Mouse (Mus musculus): ENCODE measurements around the gene Apol7b.
"Not testable (repeated sequence)": the region's sequence is repeated elsewhere in the genome, so short reads cannot be mapped to it uniquely, and the experiment has no call there.

Gene Apol7b

DNA sequence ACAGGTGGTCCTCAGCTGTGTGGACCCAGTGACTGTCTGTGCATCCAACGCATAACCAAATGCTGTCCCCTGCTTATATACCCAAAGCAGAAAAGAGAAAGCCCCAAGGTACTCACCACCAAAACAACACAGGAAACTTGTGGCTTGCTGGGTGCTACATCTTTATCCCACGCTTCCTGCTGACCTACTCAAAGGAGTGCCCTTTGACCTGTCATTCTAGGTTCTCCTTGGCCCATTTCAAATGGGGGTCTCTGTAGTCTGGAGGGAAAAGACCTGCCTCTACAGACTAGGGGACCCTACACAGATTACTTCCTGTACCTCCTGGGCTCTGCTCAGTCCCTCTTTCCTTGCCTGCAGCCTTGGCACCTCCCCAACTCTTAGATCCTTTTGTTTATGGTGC, at the start of gene Apol7b:
Apol7b (minus strand) TSS at position 101 of the 400 bp plus-strand sequence.
- DNase-seq (ENCODE audit: low read depth, low spot score) = not testable (repeated sequence)

DNA sequence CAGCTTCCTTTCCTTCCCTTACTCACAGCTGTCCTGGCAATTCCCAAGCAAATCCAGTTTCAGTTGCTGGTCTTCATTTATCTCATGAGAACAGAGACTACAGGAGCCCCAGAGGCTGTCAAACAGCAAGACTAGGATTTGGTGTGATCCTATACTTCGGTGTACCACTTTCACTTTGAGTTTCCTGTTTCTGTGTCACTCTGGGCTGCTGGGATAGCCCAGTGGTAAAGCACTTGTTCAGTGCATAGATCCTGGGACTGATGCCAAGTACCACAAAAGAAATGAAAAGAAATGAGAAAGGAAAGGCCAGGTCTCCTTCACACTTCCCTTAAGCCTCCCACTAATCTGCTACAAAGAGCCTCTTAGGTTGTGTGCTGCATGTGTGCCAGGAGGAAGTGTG, 47.4 kb upstream of the Apol7b start:
- DNase-seq (ENCODE audit: low read depth, low spot score) = not testable (repeated sequence)

DNA sequence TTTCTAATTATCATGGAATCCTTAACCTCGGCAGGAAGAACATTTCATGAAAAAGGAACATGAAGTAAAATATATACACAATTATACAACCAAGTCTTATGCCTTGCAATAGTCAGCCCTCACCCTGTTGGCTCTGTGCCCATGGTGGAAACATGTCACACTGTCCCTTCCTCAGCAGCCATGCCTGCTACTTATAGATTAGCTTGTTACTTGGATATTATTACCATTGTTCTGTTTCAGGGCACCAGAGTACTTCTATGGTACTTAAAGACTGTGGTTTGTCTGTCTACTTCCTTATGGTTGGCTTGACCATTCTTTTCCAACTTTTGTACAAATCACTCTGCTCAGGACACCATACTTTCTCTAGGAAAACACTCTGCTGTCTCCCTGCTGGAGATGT, 45.9 kb upstream of the Apol7b start:
- DNase-seq (ENCODE audit: low read depth, low spot score) = not testable (repeated sequence)

DNA sequence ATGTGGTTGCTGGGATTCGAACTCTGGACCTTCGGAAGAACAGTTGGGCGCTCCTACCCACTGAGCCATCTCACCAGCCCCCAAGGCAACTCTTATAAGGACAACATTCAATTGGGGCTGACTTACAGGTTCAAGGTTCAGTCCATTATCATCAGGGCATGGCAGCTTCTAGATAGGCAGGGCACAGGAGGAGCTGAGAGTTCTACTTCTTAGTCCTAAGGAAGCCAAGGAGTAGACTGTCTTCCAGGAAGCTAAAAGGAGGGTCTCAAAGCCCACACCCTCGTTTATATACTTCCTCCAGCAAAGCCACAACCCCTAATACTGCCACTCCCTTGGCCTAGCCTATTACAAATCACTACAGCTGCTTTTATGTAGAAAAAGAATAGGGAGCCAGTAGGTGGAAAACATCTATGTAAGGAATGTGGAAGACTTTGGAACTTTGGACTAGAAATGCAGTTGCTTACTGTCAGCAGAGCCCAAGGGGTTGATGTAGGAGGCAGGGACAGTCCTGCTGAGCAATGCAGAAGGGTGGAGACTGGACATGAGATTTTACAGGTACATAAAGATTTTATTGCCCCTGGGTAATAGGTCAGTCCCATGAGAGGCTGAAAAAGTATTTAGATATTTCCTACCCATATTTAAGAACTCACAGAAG, 35.0 kb upstream of the Apol7b start:
- DNase-seq (ENCODE audit: low read depth, low spot score) = no peak

DNA sequence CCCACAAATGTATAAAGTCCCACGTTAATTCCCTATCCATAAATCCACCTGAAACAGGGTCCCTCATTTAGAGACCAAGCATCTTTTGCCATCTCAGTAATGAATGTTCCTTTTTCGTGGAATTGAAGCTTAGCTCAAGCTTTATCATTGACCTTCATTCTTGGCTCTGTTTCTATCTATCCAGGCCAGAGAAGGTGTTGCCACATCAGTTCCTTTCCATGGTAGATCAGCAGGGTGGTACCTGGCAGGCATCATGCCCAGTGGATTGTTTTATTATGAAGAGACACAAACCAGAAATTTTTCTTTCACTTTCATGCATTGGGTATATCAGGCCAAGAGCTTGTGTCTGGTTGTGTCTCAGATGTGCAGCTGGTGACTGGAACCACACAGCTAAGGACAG, 29.4 kb upstream of the Apol7b start, which contains the start of gene Apol10a:
Apol10a (plus strand) TSS at position 355 of the 400 bp plus-strand sequence.
- not testable (repeated sequence) for DNase-seq (ENCODE audit: low read depth, low spot score)

DNA sequence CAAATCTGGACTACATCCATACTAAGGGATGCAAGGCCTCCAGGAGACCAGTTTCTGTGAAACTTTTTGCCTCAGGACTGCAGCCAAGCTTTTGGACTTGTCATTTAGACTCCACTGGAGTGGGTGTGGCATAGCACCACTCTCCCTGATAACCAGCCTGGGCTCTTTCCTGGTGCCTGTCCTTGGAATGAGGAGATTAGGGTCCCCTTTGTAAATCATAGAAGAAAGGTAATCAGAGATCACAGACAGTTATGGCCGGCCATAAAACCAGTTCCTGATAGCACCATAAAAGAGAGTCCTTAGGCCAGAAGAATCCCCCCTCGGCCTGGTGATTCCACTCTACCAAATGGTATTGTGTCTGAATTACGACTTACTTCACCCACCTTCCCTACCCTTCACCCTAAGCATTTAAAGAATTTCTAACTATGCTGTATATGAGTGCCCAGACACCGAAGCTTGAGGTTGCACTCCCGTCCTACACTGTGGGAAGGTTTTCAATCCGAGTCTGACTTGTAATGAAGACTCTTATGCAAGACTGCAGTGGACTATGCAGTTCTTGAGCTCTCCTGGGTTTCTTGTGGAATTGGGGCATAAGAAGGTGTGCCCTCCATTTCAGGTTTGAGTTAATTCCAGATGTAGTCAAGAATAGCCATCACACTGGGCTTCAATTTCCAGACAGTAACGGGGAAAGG, 27.6 kb upstream of the Apol7b start:
- not testable (repeated sequence) for DNase-seq (ENCODE audit: low read depth, low spot score)

DNA sequence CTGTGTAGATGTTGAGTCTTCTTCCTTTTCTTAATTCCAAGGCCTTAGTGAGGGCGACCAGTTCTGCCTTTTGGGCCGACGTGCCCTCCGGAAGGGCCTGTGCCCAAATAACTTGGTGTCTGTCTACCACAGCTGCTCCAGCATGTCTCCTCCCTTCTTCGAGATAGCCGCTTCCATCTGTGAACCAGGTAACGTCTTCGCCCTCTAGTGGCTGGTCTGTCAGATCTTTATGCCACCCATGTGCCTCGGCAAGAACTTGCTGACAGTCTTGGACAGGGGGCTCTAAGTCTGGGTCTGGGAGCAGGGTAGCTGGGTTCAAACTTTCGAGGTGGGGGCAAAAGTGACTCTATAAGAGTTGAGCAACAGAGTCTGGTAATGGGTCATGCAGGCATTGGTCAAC, 2.6 kb upstream of the Apol7b start:
- not testable (repeated sequence) for DNase-seq (ENCODE audit: low read depth, low spot score)

DNA sequence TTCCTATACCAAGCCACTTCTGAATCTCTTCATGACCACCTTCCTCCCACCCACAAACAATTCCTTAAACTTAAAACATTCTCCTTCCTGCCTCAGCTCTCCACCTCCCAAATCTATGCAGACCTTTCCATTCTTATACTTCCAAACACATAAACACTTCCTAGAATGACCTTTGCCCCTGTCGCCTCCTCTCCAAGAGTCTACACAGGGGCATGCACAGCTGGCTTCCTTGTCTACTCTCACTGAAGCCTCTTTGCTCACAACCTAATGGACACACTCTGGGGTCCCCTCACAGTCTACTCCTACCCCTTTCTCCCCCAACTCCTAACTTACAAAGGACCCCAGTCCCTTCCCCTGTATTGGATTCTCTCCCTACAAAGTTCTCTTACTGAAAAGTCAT, 1.6 kb downstream of the Apol7b start:
- not testable (repeated sequence) for DNase-seq (ENCODE audit: low read depth, low spot score)

DNA sequence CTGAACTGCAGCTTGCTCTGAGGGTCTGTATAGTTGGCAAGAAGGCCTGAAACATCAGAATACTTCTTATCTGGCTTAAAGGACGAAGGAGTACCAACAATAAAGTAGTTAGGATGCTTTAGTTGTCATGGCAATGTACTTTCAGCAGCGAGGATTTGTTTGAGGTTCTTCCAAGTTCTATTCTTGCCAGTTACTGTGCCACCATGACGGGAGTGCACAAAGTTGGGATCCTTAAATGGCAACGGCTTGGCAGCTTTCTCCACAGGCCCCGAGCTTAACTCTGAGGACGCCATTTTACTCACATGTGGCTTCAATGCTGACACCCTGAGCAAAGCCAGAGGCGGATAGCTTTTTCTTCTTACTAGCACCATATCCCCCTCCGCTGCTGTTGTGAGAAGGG, 2.5 kb downstream of the Apol7b start:
- DNase-seq (ENCODE audit: low read depth, low spot score) = not testable (repeated sequence)

DNA sequence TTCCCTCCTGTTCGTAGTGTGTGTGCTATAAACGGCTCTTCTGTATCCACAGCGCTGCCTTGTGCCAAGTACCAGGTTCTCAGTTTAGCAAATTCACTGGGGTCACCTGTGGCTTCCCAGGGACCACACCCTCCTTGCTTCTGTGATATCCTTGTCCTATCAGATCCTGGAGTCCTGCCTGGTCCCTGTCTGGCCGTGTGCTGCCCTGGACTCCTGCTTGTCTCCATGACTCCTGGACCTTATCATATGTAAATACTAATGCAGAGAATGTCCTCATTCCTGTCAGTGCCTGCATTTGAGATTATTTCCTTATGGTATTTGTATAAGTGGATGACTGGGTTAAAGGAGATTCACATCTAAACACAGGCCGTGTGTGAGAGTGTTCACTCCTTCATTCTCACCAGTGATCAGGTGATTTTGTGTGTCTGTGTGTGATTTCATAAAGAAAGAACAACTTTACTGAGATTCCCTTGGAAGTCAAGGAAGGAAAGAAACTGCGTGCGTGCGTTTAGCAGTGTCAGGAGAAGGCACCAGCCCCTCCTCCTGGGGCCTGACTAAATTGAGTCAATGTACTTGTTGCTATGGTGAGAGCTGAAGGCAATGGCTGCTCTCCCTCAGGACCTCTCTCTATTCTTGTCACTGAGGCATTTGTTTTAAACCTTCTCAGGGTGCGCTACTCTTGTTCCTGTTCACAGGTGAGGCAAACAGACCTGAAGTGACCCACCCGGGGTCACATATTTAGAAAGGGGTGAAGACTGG, 18.4 kb downstream of the Apol7b start:
- DNase-seq (ENCODE audit: low read depth, low spot score) = not testable (repeated sequence)

DNA sequence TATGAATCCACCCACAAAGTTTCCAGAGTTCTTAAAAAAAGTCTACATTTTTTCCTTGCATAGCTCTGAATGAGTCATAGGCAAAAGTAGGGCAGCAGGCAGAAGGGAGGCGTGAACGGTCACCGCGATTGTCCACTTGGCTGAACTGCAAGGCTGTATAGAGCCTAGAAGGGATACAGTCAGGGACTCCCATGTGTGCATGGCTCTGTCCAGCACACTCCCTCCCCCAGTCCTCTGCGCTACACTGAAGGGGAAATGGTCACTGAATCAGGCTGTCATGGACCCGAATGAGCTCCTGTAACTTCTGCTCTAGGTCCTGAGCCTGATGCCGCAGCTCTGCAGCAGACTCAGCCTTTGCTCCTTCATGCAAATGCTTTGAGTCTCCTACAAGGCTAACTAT, 24.4 kb downstream of the Apol7b start:
- DNase-seq (ENCODE audit: low read depth, low spot score) = not testable (repeated sequence)

DNA sequence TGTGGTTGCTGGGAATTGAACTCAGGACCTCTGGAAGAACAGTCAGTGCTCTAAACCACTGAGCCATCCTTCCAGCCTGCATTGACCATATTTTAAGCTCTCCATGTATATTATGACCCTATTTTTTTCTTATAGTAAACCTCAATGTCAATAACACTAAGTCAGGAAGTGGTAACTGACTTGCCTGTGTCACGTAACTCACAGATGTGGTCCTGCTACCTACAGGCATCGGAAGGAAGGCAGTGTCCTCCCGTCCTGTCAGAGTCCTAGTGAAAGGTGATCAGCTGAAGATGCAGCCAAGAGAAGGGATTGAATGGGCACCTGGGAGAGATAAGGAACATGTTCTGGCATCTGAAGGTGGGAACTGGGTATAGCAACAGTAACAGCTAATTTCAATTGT, 27.6 kb downstream of the Apol7b start:
- not testable (repeated sequence) for DNase-seq (ENCODE audit: low read depth, low spot score)

DNA sequence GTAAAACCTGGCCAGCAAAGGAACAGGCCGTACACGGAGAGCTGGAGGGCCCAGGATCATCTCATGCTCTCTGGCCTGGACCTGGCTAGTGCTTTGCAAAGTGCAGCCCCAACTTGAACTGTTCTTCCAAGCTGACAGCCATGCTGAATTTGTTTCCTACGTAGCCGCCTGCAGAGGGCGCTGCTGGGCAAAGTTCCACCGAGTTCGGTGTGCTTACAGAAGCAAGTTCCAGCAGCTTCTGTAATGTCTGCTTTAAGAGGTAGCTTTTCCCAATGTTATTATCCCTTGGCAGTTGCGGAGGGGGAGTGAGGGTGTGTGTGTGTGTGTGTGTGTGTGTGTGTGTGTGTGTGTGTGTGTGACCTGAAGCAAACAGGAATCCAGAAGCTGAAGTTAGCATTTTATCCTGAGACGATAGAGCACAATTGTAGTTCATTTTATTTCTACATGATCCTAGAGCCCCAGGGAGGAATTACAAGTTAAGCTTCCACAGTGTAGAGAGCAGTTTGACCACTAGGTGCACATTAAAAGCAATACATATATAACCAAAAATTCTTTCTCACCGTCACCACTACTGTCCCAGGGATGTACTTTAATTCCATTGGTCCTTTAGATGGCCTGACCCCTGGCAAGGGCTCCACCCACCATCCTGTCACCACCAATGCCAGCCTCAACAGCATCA, 30.5 kb downstream of the Apol7b start:
- not testable (repeated sequence) for DNase-seq (ENCODE audit: low read depth, low spot score)

DNA sequence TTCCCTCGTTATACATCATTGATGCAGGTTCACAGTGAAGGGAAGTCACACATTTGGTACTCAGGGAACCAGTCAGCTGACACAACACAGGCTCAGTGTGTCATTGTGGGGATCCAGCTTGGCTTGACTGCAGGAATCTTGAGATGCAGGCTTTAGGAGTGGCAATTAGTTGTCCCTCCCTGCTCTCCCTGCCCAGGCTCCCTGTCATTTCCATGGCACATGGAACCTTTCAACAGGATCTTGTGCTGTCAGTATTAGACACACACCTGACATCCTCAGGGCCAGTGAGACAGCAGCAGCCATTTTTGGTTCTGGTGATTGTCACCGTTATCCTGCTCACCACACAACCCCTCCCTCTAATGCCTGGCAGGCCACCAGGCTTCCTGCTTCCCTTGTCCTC, 31.6 kb downstream of the Apol7b start:
- DNase-seq (ENCODE audit: low read depth, low spot score) = not testable (repeated sequence)

DNA sequence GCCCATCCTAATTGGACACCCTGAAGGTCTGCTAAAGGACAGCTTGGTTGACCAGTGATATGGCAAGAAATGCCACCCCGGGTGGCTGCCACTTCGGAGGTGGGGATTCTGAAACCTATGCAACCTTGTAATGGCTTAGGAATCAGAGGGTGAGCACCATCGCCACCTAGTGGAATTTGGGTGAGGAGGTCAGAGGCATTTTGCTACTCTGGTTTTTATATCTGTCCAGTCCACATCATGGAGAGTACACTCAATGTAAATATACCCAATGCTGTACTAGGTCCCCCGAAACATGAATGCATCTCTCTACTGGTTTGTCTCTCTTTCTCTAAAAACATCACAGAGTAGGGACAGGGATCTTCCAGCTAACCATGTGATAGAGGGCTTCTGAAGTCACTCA, 34.6 kb downstream of the Apol7b start:
- DNase-seq (ENCODE audit: low read depth, low spot score) = not testable (repeated sequence)

DNA sequence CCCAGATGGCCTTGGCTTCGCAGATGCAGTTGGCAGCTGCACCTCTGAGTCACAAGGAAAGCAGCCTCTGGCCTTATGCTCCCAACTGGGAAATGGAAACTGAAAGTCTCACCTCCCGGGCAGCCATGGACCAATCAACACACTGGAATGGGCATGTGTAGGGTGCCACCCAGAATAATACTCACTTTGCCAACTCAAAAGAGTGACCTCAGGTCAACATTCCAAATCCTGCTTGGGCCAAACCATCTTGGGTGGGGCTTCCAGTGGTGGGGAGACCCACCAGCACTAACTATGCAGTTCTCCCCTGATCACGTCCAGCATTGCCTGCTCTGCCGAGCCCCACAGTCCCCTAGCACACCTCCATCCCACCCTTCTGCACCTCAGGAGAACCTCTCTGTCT, 36.3 kb downstream of the Apol7b start, which contains the start of gene Apol9a:
Apol9a (minus strand) TSS at position 101 of the 400 bp plus-strand sequence.
- DNase-seq (ENCODE audit: low read depth, low spot score) = not testable (repeated sequence)

DNA sequence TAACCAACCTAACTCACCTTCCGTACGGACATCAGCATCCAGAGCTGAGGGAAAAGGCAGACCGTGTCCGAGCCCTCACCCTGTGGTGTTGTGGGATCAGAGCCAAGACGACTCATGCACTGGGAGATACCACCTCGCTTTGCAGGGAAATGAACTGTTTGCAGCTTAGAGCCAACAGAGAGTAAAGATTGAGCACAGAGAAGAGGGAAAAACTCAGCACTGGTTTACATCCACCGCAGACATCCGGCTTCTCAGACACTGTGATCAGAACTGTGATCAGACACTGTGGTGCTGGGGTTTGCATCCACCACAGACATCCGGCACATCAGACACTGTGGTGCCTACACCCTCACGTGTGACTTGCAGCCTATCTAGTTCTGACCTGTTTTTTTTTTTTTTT, 40.9 kb downstream of the Apol7b start:
- DNase-seq (ENCODE audit: low read depth, low spot score) = not testable (repeated sequence)

DNA sequence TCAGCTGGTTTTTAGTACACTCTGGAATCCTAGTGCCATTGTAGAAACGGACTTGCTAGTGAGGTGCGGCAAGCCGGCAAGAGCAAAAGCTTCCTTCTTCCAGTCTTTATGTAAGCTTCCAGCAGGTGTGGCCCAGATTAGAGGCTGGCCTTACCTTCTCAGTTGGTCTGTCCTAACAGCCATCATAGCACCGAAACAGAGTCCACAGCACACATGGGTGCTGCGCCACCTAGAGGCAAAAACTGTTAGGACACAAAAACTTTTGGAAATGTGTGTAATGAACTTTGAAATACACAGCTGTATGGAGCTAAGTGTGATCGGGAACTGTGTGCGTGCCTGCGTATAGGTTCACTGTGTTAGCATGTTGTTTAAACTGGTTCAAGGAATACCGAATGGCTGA, 48.3 kb downstream of the Apol7b start, which contains the start of gene Apol7a:
Apol7a (minus strand) TSS at position 84 of the 400 bp plus-strand sequence.
- not testable (repeated sequence) for DNase-seq (ENCODE audit: low read depth, low spot score)

DNA sequence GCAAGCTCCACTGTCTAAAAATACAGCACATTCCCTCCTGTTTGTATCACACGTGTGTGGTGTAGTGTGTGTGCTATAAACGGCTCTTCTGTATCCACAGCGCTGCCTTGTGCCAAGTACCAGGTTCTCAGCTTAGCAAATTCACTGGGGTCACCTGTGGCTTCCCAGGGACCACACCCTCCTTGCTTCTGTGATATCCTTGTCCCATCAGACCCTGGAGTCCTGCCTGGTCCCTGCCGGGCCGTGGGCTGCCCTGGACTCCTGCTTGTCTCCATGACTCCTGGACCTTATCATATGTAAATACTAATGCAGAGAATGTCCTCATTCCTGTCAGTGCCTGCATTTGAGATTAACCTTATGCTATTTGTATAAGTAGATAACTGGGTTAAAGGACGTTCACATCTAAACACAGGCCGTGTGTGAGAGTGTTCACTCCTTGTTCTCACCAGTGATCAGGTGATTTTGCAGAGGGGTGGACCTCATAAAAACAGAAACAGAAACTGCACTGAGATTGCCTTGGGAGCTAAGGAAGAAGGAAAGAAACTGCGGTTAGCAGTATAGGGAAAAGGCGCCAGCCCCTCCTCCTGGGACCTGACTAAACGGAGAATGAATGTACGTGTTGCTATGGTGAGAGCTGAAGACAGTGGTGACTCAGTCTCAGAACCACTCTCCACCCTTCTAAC, 49.7 kb downstream of the Apol7b start:
- DNase-seq (ENCODE audit: low read depth, low spot score) = not testable (repeated sequence)

DNA sequence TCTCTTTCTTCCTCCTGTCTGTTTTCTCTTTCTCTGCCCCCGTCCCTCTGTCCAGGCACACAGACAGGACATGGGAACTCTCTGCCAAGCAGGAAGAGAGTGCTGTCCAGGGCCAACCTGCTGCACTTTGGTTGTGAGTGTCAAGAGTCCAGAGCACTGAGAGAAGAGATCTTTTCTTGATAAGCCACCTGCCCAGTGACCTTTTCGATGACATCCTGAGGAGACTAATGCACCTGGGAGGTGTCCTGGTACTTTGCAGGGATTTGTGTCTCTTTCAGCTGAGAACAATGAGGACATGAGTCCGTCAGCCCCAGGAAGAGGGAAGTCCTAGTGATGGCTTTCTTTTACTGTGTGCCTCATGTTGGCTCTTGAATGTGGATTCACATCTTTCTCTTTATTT, 53.5 kb downstream of the Apol7b start:
- not testable (repeated sequence) for DNase-seq (ENCODE audit: low read depth, low spot score)

DNA sequence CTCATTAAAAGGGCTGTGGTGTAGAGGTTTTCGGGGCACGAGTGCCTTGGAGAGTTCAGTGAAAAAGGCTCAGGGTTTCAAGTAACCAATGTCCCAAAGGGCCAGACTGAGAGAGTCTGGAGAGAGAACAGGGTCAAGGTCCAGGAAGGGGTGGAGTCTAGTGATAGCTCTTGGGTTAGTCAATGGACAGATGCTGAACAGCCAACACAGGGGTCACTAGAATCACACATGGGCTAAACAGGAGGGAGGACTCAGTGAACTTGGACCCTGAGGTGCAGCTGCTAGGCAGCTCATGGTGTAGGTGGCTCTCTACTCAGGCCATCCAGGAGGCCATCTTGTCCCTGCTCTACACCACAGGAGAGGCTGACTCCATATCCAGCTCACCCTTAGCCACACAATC, 59.8 kb downstream of the Apol7b start:
- DNase-seq (ENCODE audit: low read depth, low spot score) = no peak
